Mouse (Mus musculus): Measurements from ENCODE around the gene Crebrf.

GRCm38 (mm10) chr17:26715916-26716717, 667 bp downstream of the Crebrf start:
- TF ChIP-seq CTCF (conservative IDR thresholded peaks at IDR 0.05 in 1 of 2, IDR thresholded peaks at IDR 0.05 in 1 of 2; ENCODE audit: low read depth in 2 of 2, low read length in 2 of 2) (no peak), PAX5 (IDR thresholded peaks at IDR 0.05; ENCODE audit: low read length) (no peak), ZNF384 (IDR thresholded peaks at IDR 0.05; ENCODE audit: low read depth, low read length) (no peak), EP300 (IDR thresholded peaks at IDR 0.05; ENCODE audit: low read length) (no peak), CHD2 (IDR thresholded peaks at IDR 0.05; ENCODE audit: low read length) (peak; percentile 96), ZC3H11A (IDR thresholded peaks at IDR 0.05; ENCODE audit: low read depth, low read length) (no peak), USF2 (conservative IDR thresholded peaks at IDR 0.05; ENCODE audit: low read depth, low read length) (no peak), POLR2A (IDR thresholded peaks at IDR 0.05; ENCODE audit: low read depth, low read length) (peak; percentile 53)

Measured in CH12.LX (cell line).